Mouse (Mus musculus) retina, embryonic 14.5 days (tissue): ENCODE results near the gene Slc51b.

Source experiments
- DNase-seq: peaks from one replicate; pipeline ENCODE4 v3.0.0-alpha.2; 2015; ENCODE audit warnings: low spot score

Gene Slc51b

GRCm38 (mm10) chr9:65422760-65423501 is at the start of gene Slc51b:
Slc51b (minus strand) TSS chr9:65422955.
- no peak for DNase-seq

GRCm38 (mm10) chr9:65467686-65468085 is 44.9 kb upstream of the Slc51b start:
- peak; percentile 79 for DNase-seq

DNA sequence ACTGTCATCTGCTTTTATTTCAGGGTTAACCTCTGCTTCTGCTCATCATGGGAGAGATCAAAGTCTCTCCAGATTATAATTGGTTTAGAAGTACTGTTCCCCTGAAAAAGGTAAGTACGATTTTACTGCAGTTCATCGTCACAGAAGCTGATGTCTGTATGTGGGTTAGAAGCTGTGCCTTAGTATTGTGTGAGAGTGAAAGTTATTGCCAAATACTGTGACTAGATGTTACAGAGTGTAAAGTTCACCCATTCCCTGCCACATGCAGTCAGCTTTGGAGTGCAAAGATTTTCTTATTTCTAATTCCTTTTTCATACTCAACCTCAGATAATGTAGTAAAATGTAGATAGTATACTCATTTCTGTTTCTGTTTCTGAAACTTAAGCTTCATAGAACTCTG is 42.5 kb upstream of the Slc51b start:
- DNase-seq, result no peak

DNA sequence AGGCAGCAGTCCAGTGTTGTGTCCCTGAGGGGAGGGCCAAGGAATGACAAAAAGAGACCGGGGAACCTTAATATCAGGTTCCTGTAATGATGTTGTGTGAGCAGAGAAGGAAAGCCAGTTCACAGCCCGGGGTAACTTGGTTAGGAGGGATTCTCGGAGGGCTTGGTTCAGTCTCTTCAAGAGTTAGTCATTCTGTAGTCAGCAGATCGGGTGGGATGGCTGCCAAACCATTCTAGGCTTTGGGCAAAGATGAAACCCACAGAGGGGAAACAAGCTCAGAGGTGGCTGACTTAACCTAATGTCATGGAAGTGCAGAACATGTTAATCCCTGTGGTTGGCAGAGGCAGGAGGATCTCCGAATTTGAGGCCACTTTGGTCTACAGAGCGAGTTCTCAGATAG is 41.4 kb upstream of the Slc51b start:
- no peak for DNase-seq

- DNase-seq, result no peak
These were observed 39.8 kb upstream of the Slc51b start for GRCm38 (mm10) chr9:65462544-65462943.

- DNase-seq, result peak; percentile 98
These were observed 38.1 kb upstream of the Slc51b start, which contains the start of gene Spg21 for GRCm38 (mm10) chr9:65460732-65461442. Spg21 (plus strand) TSS chr9:65460947.

GRCm38 (mm10) chr9:65460198-65460597 is 37.4 kb upstream of the Slc51b start:
- DNase-seq, result no peak

- no peak for DNase-seq
These were observed 36.2 kb upstream of the Slc51b start for GRCm38 (mm10) chr9:65458975-65459374.

DNA sequence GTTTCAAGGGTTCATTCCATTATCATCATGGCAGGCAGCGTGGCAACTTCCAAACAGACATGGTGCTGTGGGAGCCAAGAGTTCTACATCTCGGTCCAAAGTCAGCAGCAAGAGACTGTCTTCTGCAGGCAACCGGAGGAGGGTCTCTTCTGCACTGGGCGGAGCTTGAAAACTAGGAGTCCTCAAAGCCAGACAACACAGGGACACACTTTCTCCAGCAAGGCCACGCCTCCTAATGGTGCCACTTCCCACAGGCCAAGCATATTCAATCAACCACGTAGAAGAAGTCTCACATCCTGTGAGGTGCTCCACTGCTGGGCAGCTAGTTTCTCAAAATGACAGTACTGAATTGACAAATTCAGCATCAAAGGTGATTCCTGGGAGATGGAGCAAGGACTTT is 25.2 kb upstream of the Slc51b start:
- no peak for DNase-seq

GRCm38 (mm10) chr9:65444692-65445091 is 21.9 kb upstream of the Slc51b start:
- no peak for DNase-seq

DNA sequence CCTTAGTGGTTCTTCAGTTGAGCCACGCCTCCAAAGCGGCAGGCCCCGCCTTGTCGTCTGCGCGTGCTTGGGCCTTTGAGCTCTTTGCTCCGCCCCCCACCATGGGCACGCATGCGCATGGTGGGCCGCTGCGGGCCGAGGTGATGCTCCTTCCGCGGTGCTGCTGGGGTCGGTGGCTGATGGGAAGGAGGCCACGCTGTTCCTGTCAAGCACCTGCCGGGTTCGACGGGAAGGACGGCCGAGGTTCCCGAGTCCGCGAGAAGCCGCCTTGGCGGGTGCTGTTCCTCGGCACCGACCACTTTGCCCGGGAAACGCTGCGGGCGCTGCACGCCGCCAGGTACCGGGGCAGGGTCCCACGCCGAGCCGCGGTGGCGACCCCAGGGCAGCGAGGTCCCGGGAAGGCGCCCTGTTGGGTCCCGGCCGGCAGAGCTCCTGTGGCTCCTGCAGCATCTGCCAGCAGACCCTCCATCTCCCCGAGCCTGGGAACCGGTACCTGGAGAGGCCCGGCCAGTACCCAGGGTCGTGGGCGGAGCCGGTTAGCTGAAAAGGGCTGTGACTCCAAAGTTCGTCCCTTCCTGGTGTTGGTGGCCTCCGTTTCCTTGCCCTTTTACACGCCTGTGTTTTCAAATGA is 13.0 kb upstream of the Slc51b start, which contains the start of gene Mtfmt:
Gene Mtfmt (plus strand): TSS at position 112 of the 631 bp plus-strand sequence.
- peak; percentile 97 for DNase-seq

DNA sequence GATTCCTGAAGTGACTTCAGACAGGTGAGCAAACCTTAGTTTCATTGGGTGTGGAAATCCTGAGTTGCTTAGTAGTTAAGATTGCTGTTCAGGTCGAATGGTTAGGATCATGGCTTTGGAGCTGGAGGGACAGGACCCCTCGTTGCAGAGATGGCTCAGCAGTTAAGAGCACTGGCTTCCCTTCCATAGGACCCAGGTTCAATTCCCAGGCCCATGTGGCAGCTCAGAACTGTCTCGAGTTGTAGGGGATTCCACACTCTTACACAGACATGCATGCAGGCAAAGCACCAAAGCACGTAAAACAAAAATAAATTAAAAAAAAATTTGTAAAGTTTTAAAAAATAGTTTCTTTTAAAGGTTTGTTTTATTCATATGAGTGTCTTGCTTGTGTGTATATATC is 12.5 kb upstream of the Slc51b start:
- DNase-seq, result no peak

DNA sequence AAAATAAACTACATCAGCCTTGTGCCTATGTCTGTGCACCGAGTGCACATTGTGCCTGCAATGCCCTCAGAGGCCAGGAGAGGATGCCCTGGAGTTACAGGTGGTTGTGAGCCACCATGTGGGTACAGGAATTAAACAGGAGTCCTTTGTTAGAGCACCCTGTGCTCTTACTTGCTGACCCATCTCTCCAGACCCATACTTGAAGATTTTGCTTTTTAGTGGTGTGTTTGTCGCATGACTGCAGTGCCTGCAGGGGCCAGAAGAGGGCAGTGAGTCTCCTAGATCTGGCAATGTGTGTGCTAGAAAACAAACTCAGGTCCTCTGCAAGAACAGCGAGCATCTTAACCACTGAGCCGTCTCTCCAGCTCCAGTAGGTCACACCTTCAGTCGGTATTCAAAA is 11.4 kb upstream of the Slc51b start:
- DNase-seq, result peak; percentile 53

DNA sequence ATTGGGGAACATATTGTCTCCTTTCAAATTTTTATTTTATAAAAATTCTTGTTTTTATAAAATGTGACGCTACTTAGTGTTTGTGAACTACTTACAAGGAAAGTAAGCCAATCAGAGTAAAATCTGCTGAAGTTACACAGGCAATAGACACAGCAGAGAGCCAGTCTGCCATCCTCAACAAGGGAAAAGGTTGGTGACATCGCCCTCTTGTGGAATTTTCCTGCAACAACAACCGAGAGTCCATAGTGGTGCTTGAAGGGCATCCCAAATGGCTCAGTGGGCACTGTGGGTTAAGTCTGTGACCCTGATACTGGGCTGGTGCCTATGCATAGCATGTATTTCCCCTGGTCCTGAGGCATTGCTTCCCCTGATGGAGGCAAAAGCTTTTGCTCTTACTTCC is 9.5 kb upstream of the Slc51b start:
- DNase-seq, result peak; percentile 95

- DNase-seq, result no peak
These were observed 8.2 kb upstream of the Slc51b start for GRCm38 (mm10) chr9:65430921-65431320.

GRCm38 (mm10) chr9:65430401-65430800 is 7.6 kb upstream of the Slc51b start:
- DNase-seq, result no peak

DNA sequence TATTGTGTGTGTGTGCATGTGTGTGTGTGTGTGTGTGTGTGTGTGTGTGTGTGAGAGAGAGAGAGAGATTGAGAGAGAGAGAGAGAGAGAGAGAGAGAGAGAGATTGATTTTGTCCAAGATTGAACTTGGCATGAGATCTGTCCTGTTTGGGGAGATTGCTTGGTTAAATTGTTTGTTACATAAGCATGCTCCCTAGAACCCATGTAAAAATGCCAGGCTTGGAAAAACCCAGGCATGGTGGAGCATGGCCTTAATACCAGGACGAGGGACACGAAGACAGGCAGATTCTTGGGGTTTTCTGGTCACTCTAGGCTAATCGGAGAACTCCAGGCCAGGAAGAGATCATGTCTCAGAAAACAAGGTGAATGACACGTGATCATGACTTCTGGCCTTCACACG is 5.2 kb upstream of the Slc51b start:
- DNase-seq, result no peak

DNA sequence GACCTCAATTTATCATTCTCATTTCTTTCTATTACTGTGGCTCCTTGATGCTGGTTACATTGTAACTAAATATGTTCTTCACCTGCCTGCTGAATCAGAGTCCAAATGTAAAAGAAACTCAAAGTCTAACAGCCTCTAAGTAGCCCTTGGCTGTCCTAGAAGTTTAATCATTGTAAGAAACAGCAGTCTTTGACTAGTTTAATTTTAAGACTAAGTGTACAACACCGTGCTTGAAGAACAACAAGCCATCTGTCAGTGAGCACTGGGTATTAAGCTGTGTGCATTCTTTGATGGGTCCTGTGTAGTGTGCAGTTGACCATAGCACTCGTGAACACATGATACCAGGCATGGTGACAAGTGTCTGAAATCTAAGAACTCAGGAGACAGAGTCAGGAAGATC is 4.8 kb upstream of the Slc51b start:
- no peak for DNase-seq

DNA sequence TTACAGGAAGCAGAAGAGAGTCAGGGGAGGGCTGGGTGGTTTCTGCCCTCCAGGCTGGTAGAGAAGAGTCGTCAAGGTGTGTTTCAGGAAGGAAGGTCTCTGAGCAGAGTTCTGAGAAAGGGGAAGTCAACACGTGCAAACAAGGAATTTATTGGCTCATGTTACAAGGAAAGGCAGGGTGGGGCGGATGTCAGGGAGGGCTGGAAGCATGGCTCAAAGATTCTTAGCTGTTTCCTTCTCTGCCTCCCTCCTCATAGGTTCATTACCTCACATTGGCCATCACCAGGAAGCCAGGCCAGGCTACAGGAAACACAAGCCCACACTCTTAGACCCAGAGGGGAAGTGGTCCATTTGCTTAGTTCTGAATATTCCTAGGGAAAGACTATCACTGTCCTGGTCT is 1.6 kb upstream of the Slc51b start:
- no peak for DNase-seq

GRCm38 (mm10) chr9:65419633-65420032 is 3.1 kb downstream of the Slc51b start:
- no peak for DNase-seq

GRCm38 (mm10) chr9:65417738-65418137 is 5.0 kb downstream of the Slc51b start:
- no peak for DNase-seq

DNA sequence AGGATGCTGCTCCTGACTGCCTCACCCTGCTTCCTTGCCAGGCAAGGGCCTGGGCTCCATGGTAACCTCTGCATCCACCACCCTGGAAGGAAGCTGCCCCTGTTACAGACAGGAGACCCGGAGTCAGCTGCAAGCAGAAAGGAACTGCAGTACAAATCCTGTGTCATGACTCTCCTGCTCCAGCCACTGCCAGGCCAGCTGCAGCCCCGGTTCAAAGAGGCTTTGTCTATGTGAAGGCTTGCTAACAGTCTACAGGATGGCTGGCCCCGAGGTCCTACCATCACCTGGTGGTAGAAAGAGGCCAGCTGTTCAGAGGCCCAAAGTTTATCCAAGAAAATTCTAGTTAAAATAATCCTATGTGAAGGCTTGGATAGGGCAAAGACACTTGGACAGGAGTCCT is 11.4 kb downstream of the Slc51b start:
- DNase-seq, result no peak

- no peak for DNase-seq
These were observed 12.4 kb downstream of the Slc51b start for GRCm38 (mm10) chr9:65410378-65410777.
